Mouse (Mus musculus): ENCODE data around the gene Gabpa. TPM values are rescaled to one million over a fixed set of nuclear protein-coding genes. Genes with fewer than 3 reads are reported as not detected.

The Gabpa gene
- total and polyA plus RNA-seq, 3 experiments, result 6.2 to 127 (median 80.6) TPM

GRCm38 (mm10) chr16:84800038-84800437 lies 34.7 kb upstream of the Gabpa start:
- Histone ChIP-seq H3K27me3 (ENCODE audit: insufficient read depth, low read length) (no peaks in the 10 kb centered on the region), H3K4me3 (ENCODE audit: low read depth, low read length) (no peak overlapping the region), H3K36me3 (replicated peaks) (no peaks in the 10 kb centered on the region), H3K4me1 (ENCODE audit: insufficient read depth, low read depth, low read length) (no peaks in the 10 kb centered on the region), H3K9me3 (replicated peaks) (no peaks in the 10 kb centered on the region)
- no peak for TF ChIP-seq GATA2 (IDR thresholded peaks at IDR 0.05; ENCODE audit: borderline replicate concordance, low read depth, low read length)
- ATAC-seq (ENCODE audit: extremely low read depth, insufficient number of reproducible peaks, low FRiP score, poor library complexity, severe bottlenecking) (no peak), DNase-seq (ENCODE audit: low spot score) (no peak)

DNA sequence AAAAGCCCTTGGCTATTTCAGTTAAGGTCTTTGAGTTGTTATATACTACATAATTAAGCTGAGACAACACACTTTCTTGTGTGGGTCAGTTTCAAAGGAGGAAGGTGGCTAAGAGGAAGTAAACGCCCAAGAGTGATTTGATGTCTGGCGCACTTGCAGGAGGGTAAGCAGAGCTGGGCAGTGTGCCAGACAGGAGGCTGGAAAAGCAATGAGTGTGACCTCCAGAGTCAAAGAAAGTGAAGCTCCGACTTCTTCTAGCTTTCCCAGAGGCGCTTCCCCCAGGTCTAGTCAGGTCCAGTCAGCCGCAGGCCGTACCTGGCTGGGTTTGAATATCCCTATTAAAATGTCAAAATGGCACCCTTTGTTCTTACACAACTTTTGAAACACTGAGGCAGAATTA lies 32.5 kb upstream of the Gabpa start:
- no peaks in the 10 kb centered on the region for H3K27me3 ChIP-seq (ENCODE audit: insufficient read depth, low read length)
- ATAC-seq (ENCODE audit: extremely low read depth, insufficient number of reproducible peaks, low FRiP score, poor library complexity, severe bottlenecking) (no peak), DNase-seq (ENCODE audit: low spot score) (no peak)
- no peak overlapping the region for H3K4me3 ChIP-seq (ENCODE audit: low read depth, low read length)
- TF ChIP-seq TAL1 (conservative IDR thresholded peaks at IDR 0.05; ENCODE audit: low read depth, low read length) (no peak), GATA1 (IDR thresholded peaks at IDR 0.05; ENCODE audit: borderline replicate concordance, low read length) (no peak), CTCF (IDR thresholded peaks at IDR 0.05; ENCODE audit: low read depth, low read length) (no peak), POLR2AphosphoS5 (IDR thresholded peaks at IDR 0.05; ENCODE audit: insufficient replicate concordance, low read depth, low read length) (no peak), GATA2 (IDR thresholded peaks at IDR 0.05; ENCODE audit: borderline replicate concordance, low read depth, low read length) (no peak)
- no peaks in the 10 kb centered on the region for H3K36me3 ChIP-seq (replicated peaks)
- no peaks in the 10 kb centered on the region for H3K9me3 ChIP-seq (replicated peaks)
- no peaks in the 10 kb centered on the region for H3K4me1 ChIP-seq (ENCODE audit: insufficient read depth, low read depth, low read length)

DNA sequence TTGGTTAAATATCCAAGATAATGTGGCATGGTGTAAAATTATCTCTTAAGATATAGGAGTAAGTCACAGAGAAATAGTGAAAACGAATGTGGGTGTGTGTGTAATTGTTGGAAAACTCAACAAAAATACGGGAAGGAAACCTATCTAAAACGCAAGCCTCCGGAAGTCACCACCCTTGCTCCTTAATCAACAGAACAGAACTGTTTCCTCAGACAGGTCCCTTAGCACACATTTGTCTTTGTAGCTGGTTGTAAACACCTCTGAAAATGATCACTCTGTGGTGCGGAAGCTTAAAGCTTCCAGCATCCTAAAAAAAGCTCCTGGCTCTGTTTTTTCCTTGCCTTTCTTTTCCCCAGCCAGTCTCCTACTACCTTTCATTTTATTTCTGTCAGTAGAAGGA lies 29.9 kb upstream of the Gabpa start:
- H3K9me3 ChIP-seq (replicated peaks), result no peaks in the 10 kb centered on the region
- H3K36me3 ChIP-seq (replicated peaks), result no peaks in the 10 kb centered on the region
- TF ChIP-seq CTCF (IDR thresholded peaks at IDR 0.05; ENCODE audit: low read depth, low read length) (no peak), GATA2 (IDR thresholded peaks at IDR 0.05; ENCODE audit: borderline replicate concordance, low read depth, low read length) (no peak), TAL1 (conservative IDR thresholded peaks at IDR 0.05; ENCODE audit: low read depth, low read length) (no peak), POLR2AphosphoS5 (IDR thresholded peaks at IDR 0.05; ENCODE audit: insufficient replicate concordance, low read depth, low read length) (no peak), GATA1 (IDR thresholded peaks at IDR 0.05; ENCODE audit: borderline replicate concordance, low read length) (no peak)
- no peaks in the 10 kb centered on the region for H3K4me1 ChIP-seq (ENCODE audit: insufficient read depth, low read depth, low read length)
- ATAC-seq (ENCODE audit: extremely low read depth, insufficient number of reproducible peaks, low FRiP score, poor library complexity, severe bottlenecking), result no peak
- H3K4me3 ChIP-seq (ENCODE audit: low read depth, low read length), result no peak overlapping the region
- no peaks in the 10 kb centered on the region for H3K27me3 ChIP-seq (ENCODE audit: insufficient read depth, low read length)
- no peak for DNase-seq (ENCODE audit: low spot score)

DNA sequence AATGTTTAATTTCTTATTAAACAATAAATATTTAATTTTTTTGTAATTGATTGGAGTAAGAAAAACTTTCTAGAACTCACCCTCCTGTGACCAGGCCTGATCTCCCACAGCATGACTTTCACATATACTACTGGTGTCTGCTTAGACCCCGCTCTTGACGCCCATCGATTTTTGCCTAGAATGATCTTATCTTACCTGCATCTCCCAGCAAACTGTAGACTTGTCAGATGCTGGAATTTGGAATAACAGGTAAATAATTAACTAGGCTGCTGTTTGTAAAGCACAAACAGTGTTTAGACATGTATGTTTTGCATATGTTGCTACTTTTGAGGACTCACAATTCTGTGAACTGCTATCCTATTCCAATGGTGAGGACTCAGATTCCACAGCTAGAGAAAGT lies 28.6 kb upstream of the Gabpa start:
- ATAC-seq (ENCODE audit: extremely low read depth, insufficient number of reproducible peaks, low FRiP score, poor library complexity, severe bottlenecking) (no peak), DNase-seq (ENCODE audit: low spot score) (no peak)
- Histone ChIP-seq H3K4me3 (ENCODE audit: low read depth, low read length) (no peak overlapping the region), H3K9me3 (replicated peaks) (no peaks in the 10 kb centered on the region), H3K27me3 (ENCODE audit: insufficient read depth, low read length) (no peaks in the 10 kb centered on the region), H3K36me3 (replicated peaks) (no peaks in the 10 kb centered on the region), H3K4me1 (ENCODE audit: insufficient read depth, low read depth, low read length) (no peaks in the 10 kb centered on the region)
- TF ChIP-seq GATA2 (IDR thresholded peaks at IDR 0.05; ENCODE audit: borderline replicate concordance, low read depth, low read length) (no peak), CTCF (IDR thresholded peaks at IDR 0.05; ENCODE audit: low read depth, low read length) (no peak), GATA1 (IDR thresholded peaks at IDR 0.05; ENCODE audit: borderline replicate concordance, low read length) (no peak), TAL1 (conservative IDR thresholded peaks at IDR 0.05; ENCODE audit: low read depth, low read length) (no peak), POLR2AphosphoS5 (IDR thresholded peaks at IDR 0.05; ENCODE audit: insufficient replicate concordance, low read depth, low read length) (no peak)

- Histone ChIP-seq H3K4me1 (ENCODE audit: insufficient read depth, low read depth, low read length) (no peaks in the 10 kb centered on the region), H3K36me3 (replicated peaks) (no peaks in the 10 kb centered on the region), H3K27me3 (ENCODE audit: insufficient read depth, low read length) (no peaks in the 10 kb centered on the region), H3K4me3 (ENCODE audit: low read depth, low read length) (no peak overlapping the region), H3K9me3 (replicated peaks) (no peaks in the 10 kb centered on the region)
- no peak for ATAC-seq (ENCODE audit: extremely low read depth, insufficient number of reproducible peaks, low FRiP score, poor library complexity, severe bottlenecking)
- TF ChIP-seq GATA1 (IDR thresholded peaks at IDR 0.05; ENCODE audit: borderline replicate concordance, low read length) (no peak), CTCF (IDR thresholded peaks at IDR 0.05; ENCODE audit: low read depth, low read length) (no peak), POLR2AphosphoS5 (IDR thresholded peaks at IDR 0.05; ENCODE audit: insufficient replicate concordance, low read depth, low read length) (no peak), GATA2 (IDR thresholded peaks at IDR 0.05; ENCODE audit: borderline replicate concordance, low read depth, low read length) (no peak), TAL1 (conservative IDR thresholded peaks at IDR 0.05; ENCODE audit: low read depth, low read length) (no peak)
- DNase-seq (ENCODE audit: low spot score), result no peak
Measured at GRCm38 (mm10) chr16:84807874-84808273, 26.9 kb upstream of the Gabpa start.

- no peak for TF ChIP-seq GATA2 (IDR thresholded peaks at IDR 0.05; ENCODE audit: borderline replicate concordance, low read depth, low read length)
- ATAC-seq (ENCODE audit: extremely low read depth, insufficient number of reproducible peaks, low FRiP score, poor library complexity, severe bottlenecking), result no peak
- Histone ChIP-seq H3K4me3 (ENCODE audit: low read depth, low read length) (no peak overlapping the region), H3K36me3 (replicated peaks) (no peaks in the 10 kb centered on the region), H3K4me1 (ENCODE audit: insufficient read depth, low read depth, low read length) (no peaks in the 10 kb centered on the region), H3K9me3 (replicated peaks) (no peaks in the 10 kb centered on the region), H3K27me3 (ENCODE audit: insufficient read depth, low read length) (no peaks in the 10 kb centered on the region; the same call in 1 of the 2 replicates)
- no peak for DNase-seq (ENCODE audit: low spot score)
Measured at GRCm38 (mm10) chr16:84810254-84810653, 24.5 kb upstream of the Gabpa start.

GRCm38 (mm10) chr16:84813852-84814251 lies 20.9 kb upstream of the Gabpa start:
- DNase-seq (ENCODE audit: low spot score) (no peak), ATAC-seq (ENCODE audit: extremely low read depth, insufficient number of reproducible peaks, low FRiP score, poor library complexity, severe bottlenecking) (no peak)
- TF ChIP-seq TAL1 (conservative IDR thresholded peaks at IDR 0.05; ENCODE audit: low read depth, low read length), result no peak
- no peak for TF ChIP-seq POLR2AphosphoS5 (IDR thresholded peaks at IDR 0.05; ENCODE audit: insufficient replicate concordance, low read depth, low read length)
- no peak for TF ChIP-seq CTCF (IDR thresholded peaks at IDR 0.05; ENCODE audit: low read depth, low read length)
- TF ChIP-seq GATA1 (IDR thresholded peaks at IDR 0.05; ENCODE audit: borderline replicate concordance, low read length), result no peak
- TF ChIP-seq GATA2 (IDR thresholded peaks at IDR 0.05; ENCODE audit: borderline replicate concordance, low read depth, low read length), result no peak
- Histone ChIP-seq H3K36me3 (replicated peaks) (no peaks in the 10 kb centered on the region), H3K4me1 (ENCODE audit: insufficient read depth, low read depth, low read length) (no peaks in the 10 kb centered on the region), H3K4me3 (ENCODE audit: low read depth, low read length) (no peak overlapping the region), H3K9me3 (replicated peaks) (no peaks in the 10 kb centered on the region), H3K27me3 (ENCODE audit: insufficient read depth, low read length) (no peaks in the 10 kb centered on the region; the same call in 1 of the 2 replicates)
